Mouse (Mus musculus) regulatory T cell (primary cell): ENCODE measurements around the gene Ccdc162.

Experiments used
- in situ Hi-C: fragments of 300-600 bp; cut with MboI, MseI; formaldehyde crosslinking; loops from one replicate; pipeline ENCODE4 v1.15.1; 2025; ENCODE audit warnings: high pct_unique_total_duplicates

Ccdc162 gene

GRCm38 (mm10) chr10:41578541-41578940 lies 137.9 kb downstream of the Ccdc162 start:
- in situ Hi-C loops: no loop called here

- in situ Hi-C loops: no loop called here
Measured at GRCm38 (mm10) chr10:41576328-41576833, 140.1 kb downstream of the Ccdc162 start.

DNA sequence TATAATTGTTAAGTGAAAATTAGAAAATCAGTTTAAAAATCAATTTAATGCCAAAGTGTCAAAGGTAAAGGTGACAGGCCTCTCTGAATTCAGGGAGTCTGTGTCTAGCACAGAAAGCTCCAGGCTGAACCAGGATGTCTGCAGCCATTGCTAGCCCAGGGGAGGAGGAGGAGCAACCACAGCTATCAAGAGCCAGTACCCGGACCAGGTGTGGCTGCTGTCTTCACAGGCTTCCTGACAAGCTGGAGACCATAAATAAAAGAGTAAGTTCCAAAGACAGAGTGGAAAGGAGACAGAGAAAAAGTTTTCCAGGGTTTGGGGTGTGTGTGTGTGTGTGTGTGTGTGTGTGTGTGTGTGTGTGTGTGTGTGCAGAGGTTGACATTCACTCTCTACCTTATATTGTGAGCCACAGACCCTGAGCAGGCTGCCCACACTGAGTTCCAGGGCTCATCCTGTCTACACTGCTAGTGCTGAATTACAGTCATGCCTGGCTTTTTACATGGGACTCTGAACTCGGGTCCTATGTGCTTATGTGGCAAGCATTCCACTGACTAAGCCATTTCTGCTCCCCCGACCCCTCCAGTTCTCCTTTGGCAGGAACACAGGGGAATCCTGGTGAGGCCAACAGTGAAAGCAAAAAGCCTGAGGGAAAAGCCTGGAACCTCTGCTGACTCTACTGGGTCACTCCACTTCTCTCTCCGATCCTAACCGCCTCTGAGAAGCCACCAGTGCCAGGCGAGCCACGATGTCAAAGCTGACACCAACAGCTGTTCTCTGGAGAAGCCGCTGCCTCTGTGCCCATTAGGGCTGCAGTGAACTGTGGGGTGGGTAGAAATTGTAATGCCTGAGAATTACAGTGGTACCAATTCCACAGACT lies 140.7 kb downstream of the Ccdc162 start:
- in situ Hi-C loops: no loop called here

DNA sequence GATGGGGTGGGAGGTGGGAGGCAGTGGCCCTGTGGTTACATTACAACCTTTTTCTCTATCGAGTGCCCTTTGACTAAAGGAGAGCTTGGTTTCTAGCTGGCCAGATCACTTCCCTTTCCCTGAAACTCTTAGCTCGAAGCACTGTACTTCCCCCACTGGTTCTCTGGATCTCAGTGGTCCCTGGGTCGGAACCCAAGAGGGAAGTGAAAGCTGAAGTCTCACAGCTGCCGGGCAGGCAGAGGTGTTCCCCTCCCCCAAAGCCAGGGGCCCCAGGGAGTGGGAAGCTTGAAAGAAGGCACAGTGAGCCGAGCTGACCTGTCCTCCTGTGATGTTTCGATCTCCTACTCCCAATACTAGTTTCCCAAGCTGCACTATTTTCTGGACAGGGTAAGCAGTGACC lies 143.2 kb downstream of the Ccdc162 start:
- in situ Hi-C loops: no loop called here

DNA sequence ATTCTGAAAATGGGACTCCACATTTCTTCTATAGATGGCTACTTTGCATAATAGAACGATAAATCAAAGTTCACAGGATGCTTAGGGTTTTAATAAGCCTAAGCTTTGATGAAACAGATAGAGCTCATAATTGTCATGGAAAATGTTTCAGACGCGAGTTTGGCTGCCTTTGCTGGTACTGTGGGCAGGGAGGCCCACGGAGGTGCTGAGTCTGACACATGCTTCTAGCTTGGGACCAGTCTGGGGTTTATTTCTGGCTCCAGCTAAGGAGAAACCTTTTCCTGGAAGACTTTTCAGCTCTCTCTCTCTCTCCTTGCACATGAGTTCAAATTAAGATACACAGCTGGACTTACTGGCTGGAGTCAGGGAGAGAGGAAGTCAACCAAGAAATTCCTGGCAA lies 144.2 kb downstream of the Ccdc162 start:
- in situ Hi-C loops: no loop called here

DNA sequence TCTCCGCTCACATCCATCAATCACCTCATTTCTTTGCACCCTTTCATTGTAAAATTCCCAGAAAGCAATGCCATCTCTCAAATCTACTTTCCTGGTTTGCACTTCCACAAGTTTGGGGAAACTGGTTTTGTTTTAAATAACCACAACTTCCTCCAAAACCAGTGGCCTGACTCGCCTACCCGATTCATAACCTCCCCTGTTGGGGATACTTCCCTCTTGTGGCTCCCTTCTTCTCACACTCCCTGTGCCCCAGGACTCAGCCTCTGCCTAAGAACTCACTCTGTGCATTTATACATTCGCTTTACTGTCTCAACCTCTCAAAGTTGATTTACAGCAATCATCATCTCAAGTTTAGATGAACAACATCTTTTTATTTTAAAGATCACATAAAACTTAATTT lies 145.4 kb downstream of the Ccdc162 start:
- in situ Hi-C loops: no loop called here

DNA sequence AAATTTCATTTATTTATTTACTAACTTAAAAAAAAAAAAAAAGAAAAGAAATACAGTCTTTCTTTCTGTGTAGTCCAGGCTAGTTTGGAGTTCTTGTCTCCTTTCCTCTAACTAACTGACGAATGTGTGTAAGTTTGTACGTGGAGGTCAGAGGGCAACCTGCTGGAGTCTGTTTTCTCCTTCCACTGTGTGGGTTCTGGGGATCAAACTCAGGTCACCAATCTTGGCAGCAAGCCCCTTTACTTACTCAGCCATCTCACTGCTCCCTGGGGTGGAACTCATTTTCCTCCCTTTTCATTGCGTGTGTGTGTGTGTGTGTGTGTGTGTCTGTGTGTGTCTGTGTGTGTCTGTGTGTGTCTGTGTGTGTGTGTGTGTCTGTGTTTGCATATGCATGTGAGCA lies 148.1 kb downstream of the Ccdc162 start:
- in situ Hi-C loops: loop anchor here (10.0 kb wide), 1 partner anchor 1036 kb away; no protein-coding TSS in a partner anchor

- in situ Hi-C loops: loop anchor here (10.0 kb wide), 1 partner anchor 1040 kb away; no protein-coding TSS in a partner anchor
Measured at GRCm38 (mm10) chr10:41565141-41565540, 151.3 kb downstream of the Ccdc162 start.

DNA sequence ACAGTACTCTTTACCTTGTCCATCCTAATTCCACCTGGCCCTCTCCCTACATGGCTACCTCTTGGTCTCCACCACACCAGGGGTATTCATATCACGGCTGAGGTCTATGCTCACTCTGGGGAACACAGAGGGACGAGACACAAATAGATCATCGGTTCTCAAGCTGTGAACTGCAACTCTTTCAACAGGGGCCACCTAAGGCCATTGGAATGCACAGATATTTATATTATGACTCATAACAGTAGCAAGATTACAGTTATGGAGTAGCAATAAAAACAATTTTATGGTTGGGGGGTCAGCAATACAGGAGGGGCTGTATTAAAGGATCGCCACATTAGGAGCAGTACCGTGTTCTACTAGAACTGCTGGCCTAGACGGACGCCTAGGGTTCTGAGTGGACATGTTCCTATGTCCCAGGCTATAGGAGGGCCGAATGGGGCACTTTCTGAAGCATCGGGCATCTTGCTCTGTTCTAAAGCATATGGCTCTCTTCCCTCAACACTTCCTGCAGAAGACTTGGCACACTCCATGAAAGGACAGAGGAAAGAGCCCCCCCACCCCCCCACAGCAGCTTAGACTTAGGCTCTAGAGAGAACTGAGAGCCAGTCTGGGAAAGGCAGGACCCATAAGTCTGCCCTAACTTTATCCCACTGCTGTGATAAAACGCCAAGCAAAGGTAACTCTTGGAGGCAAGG lies 154.6 kb downstream of the Ccdc162 start:
- in situ Hi-C loops: loop anchor here (10.0 kb wide), 1 partner anchor 1043 kb away; no protein-coding TSS in a partner anchor

GRCm38 (mm10) chr10:41558401-41558800 lies 158.0 kb downstream of the Ccdc162 start:
- in situ Hi-C loops: no loop called here

DNA sequence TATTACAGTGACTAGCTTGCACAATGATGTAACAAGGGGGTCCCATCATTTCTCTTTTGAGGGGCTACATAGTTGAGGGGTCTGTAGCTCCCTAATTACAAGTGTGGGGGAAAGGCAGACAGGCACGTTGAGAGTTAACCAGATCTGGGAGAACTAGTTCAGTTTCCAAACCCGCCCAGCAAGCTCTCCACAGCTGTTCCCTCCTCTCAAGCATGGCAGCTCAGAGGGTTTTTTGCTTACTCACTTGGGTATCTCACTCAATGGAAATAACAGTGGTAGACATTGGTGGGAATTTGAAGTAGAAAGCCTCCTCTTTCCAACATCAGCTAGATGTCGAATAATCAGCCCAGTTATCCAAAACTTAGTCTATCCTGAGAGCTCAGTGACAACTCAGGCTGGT lies 161.4 kb downstream of the Ccdc162 start:
- in situ Hi-C loops: no loop called here

GRCm38 (mm10) chr10:41553711-41554110 lies 162.7 kb downstream of the Ccdc162 start:
- in situ Hi-C loops: no loop called here

GRCm38 (mm10) chr10:41552847-41553589 lies 163.4 kb downstream of the Ccdc162 start:
- in situ Hi-C loops: no loop called here

DNA sequence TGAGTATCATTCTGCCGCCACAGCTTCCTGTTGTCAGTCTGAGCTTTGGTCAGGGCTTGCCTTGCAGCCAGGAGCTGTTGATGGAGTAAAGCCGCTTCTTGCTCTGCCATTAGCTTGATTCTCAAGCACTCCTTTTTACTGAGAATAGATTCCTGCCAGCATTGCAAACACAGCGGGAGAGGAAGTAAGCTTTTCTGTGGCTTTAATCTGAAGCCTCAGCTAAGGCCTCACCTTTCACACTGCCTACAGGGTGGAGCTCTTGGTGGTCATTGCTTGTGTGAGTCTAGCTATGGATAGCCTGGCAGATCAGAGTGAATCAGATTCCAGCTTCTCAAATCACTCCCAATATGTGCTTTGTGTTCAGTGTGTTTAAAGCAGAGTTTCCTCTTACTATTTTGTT lies 164.1 kb downstream of the Ccdc162 start:
- in situ Hi-C loops: no loop called here

DNA sequence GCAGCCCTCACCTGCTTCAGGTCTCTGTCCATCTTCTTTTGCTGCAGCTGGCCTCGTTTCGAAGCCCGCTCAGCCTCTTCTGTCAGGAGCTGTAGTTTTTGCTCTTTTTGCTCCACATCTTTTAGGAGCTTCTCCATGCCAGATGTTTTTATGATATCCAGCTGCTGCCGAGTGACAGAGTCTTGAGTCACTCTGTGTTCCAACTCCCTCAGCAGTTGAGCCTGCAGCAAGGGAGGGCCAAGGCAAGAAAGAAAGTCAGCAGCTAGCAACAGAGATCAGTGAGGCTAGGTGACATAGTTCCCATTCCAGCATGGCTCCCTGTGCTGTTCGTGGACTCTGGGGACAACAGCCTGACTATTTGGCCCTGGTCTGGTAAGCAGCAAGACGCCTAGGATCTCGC lies 165.7 kb downstream of the Ccdc162 start:
- in situ Hi-C loops: no loop called here

- in situ Hi-C loops: no loop called here
Measured at GRCm38 (mm10) chr10:41546396-41547165, 169.9 kb downstream of the Ccdc162 start.

- in situ Hi-C loops: no loop called here
Measured at GRCm38 (mm10) chr10:41545224-41545755, 171.1 kb downstream of the Ccdc162 start.

- in situ Hi-C loops: no loop called here
Measured at GRCm38 (mm10) chr10:41544481-41545190, 171.8 kb downstream of the Ccdc162 start.

DNA sequence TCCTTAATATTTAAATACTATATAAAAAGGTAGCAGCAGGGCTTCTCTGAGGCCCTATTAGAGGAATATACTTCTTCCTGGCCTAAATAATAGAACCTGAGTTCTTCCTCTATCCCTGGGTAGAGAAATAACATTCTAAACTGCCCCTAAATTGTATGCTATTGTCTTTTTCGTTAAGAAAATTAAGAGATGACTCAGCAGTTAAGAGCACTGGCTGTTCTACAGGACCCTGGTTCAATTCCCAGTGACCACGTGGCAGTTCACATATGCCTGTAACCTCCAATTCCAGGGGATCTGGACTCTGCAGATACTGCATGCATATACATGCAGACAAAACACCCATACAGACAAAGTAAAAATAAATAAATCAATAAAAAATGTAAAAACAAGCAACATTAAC lies 172.6 kb downstream of the Ccdc162 start:
- in situ Hi-C loops: no loop called here

GRCm38 (mm10) chr10:41543439-41543838 lies 173.0 kb downstream of the Ccdc162 start:
- in situ Hi-C loops: no loop called here
